Mouse (Mus musculus) lung, adult 2 months (tissue): ENCODE measurements around the gene Gm49378. TPM values are rescaled to one million over a fixed set of nuclear protein-coding genes. Genes with fewer than 3 reads are reported as not detected.

ENCODE experiments used
- DNase-seq: peaks from one replicate; pipeline ENCODE4 v3.0.0; 2022
- H3K4me1 ChIP-seq: fragments of 200-500 bp; 2 replicates; pipeline ENCODE4 v1.6.1; 2011; ENCODE audit warnings: low read length; ENCODE audit not compliant: control insufficient read depth, insufficient read depth
- H3K4me3 ChIP-seq: fragments of 200-500 bp; replicated peaks from 2 replicates; pipeline ENCODE3; 2011; ENCODE audit warnings: low read depth, mild to moderate bottlenecking, control low read depth, low read length; ENCODE audit errors: extremely low read depth
- CTCF ChIP-seq: fragments of 200-500 bp; IDR thresholded peaks from 2 replicates; pipeline ENCODE4 v1.5.1; 2011; ENCODE audit warnings: mild to moderate bottlenecking, low read length, control low read depth; ENCODE audit not compliant: insufficient read depth
- POLR2A ChIP-seq: fragments of 200-500 bp; IDR thresholded peaks from 2 replicates; pipeline ENCODE4 v1.6.1; 2011; ENCODE audit warnings: low read depth, mild to moderate bottlenecking, control low read depth, low read length, borderline replicate concordance; ENCODE audit errors: extremely low read depth
- WGBS: fragments of 180-500 bp; shearing (Covaris S2); methylation state at CpG from one replicate; pipeline ENCODE4 v1.1.7; 2018; 5-methylcytosine and 5-hydroxymethylcytosine counted together
- polyA plus RNA-seq: library from polyadenylated mRNA; depleted of rRNA; stranded (reverse); fragments of >200 nt; gene quantifications from 2 replicates; pipeline ENCODE4 v1.2.3, GENCODE M21; 2012; rRNA removed

The Gm49378 gene
- polyA plus RNA-seq, 1 experiment, result 6.0 TPM

GRCm38 (mm10) chr14:55581981-55582681 lies 55.6 kb downstream of the Gm49378 start:
- TF ChIP-seq CTCF (peak; percentile 52), POLR2A (no peak)
- Histone ChIP-seq H3K4me3 (no peak overlapping the region), H3K4me1 (peaks cover 12% of the 10 kb centered on the region)
- no peak for DNase-seq
- 75% methylated on average over 9 of the region's 9 CpGs for WGBS

DNA sequence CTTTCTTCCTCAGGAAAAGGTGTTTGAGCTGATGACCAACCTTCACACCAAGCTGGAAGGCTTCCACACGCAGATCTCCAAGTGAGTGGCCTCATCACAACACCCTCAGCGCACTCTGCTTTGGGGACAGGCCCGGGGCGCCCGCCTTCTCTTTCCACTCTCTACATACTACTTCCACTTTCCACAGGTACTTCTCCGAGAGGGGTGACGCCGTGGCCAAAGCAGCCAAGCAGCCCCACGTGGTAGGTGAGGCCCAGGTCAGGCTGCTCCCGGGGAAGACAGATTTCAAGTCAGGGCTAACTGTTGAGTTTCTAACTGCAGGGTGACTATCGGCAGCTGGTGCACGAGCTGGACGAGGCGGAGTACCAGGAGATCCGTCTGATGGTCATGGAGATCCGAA lies 57.0 kb downstream of the Gm49378 start:
- TF ChIP-seq POLR2A (no peak), CTCF (no peak)
- Histone ChIP-seq H3K4me1 (peaks cover 12% of the 10 kb centered on the region), H3K4me3 (no peak overlapping the region)
- WGBS, result 87% methylated on average over 16 of the region's 16 CpGs
- DNase-seq, result no peak

GRCm38 (mm10) chr14:55579511-55580496 lies 57.9 kb downstream of the Gm49378 start:
- no peak for TF ChIP-seq POLR2A
- no peak for TF ChIP-seq CTCF
- 85% methylated on average over 23 of the region's 23 CpGs for WGBS
- Histone ChIP-seq H3K4me1 (peaks cover 9% of the 10 kb centered on the region), H3K4me3 (no peak overlapping the region)
- no peak for DNase-seq

Other genes with a start within 250 kb of the Gm49378 start
- 25.0 and 28.1 TPM in 2 replicates for gene Dhrs4, start 159.1 kb downstream of the Gm49378 start, polyA plus RNA-seq
- gene Carmil3, start 147.2 kb downstream of the Gm49378 start, polyA plus RNA-seq, result 1.8 and 3.0 TPM in 2 replicates
- 0.05 and 0.07 TPM in 2 replicates for gene Cpne6, start 127.5 kb downstream of the Gm49378 start, polyA plus RNA-seq
- not detected in 2 replicates for gene Nrl, start 112.9 kb downstream of the Gm49378 start, polyA plus RNA-seq
- gene Pck2, start 97.6 kb downstream of the Gm49378 start, polyA plus RNA-seq, result 31.6 and 34.1 TPM in 2 replicates
- 96.0 and 124 TPM in 2 replicates for gene Dcaf11, start 77.9 kb downstream of the Gm49378 start, polyA plus RNA-seq
- 0.60 and 1.8 TPM in 2 replicates for gene A730061H03Rik, start 77.5 kb downstream of the Gm49378 start, polyA plus RNA-seq
- 5.1 and 17.5 TPM in 2 replicates for gene Fitm1, start 62.3 kb downstream of the Gm49378 start, polyA plus RNA-seq
- gene Psme1, start 59.8 kb downstream of the Gm49378 start, polyA plus RNA-seq, result 82.8 and 98.6 TPM in 2 replicates
- 20.7 and 20.8 TPM in 2 replicates for gene Emc9, start 52.6 kb downstream of the Gm49378 start, polyA plus RNA-seq
- gene Psme2, start 46.8 kb downstream of the Gm49378 start, polyA plus RNA-seq, result 45.0 and 60.5 TPM in 2 replicates
- 37.7 and 42.8 TPM in 2 replicates for gene Rnf31, start 46.2 kb downstream of the Gm49378 start, polyA plus RNA-seq
- 77.3 and 82.6 TPM in 2 replicates for gene Irf9, start 34.3 kb downstream of the Gm49378 start, polyA plus RNA-seq
- gene Rec8, start 19.9 kb downstream of the Gm49378 start, polyA plus RNA-seq, result 6.0 and 9.7 TPM in 2 replicates
- 52.7 and 83.9 TPM in 2 replicates for gene Ipo4, start 1.9 kb downstream of the Gm49378 start, polyA plus RNA-seq
- 81.4 and 91.7 TPM in 2 replicates for gene Tm9sf1, start 5.9 kb upstream of the Gm49378 start, polyA plus RNA-seq
- gene Tssk4, start 12.3 kb upstream of the Gm49378 start, polyA plus RNA-seq, result 0.70 and 1.0 TPM in 2 replicates
- gene Mdp1, start 22.6 kb upstream of the Gm49378 start, polyA plus RNA-seq, result 15.1 and 20.4 TPM in 2 replicates
- gene Gmpr2, start 34.0 kb upstream of the Gm49378 start, polyA plus RNA-seq, result 11.8 and 18.7 TPM in 2 replicates
- gene Nedd8, start 34.2 kb upstream of the Gm49378 start, polyA plus RNA-seq, result 170 and 270 TPM in 2 replicates
- 11.9 and 14.8 TPM in 2 replicates for gene Tinf2, start 43.9 kb upstream of the Gm49378 start, polyA plus RNA-seq
- 3.4 and 30.7 TPM in 2 replicates for gene Tgm1, start 76.0 kb upstream of the Gm49378 start, polyA plus RNA-seq
- gene Rabggta, start 84.4 kb upstream of the Gm49378 start, polyA plus RNA-seq, result 42.0 and 57.3 TPM in 2 replicates
- gene Dhrs1, start 107.8 kb upstream of the Gm49378 start, polyA plus RNA-seq, result 69.2 and 89.0 TPM in 2 replicates
- 12.7 and 16.8 TPM in 2 replicates for gene Nop9, start 107.8 kb upstream of the Gm49378 start, polyA plus RNA-seq
- 3.8 and 4.0 TPM in 2 replicates for gene Cideb, start 120.6 kb upstream of the Gm49378 start, polyA plus RNA-seq
- gene Ltb4r2, start 123.5 kb upstream of the Gm49378 start, polyA plus RNA-seq, result 1.1 and 2.6 TPM in 2 replicates
- gene Ltb4r1, start 128.1 kb upstream of the Gm49378 start, polyA plus RNA-seq, result 6.5 and 7.1 TPM in 2 replicates
- 157 and 169 TPM in 2 replicates for gene Adcy4, start 146.2 kb upstream of the Gm49378 start, polyA plus RNA-seq
- 7.5 and 10.0 TPM in 2 replicates for gene Ripk3, start 151.0 kb upstream of the Gm49378 start, polyA plus RNA-seq
- gene Nfatc4, start 185.2 kb upstream of the Gm49378 start, polyA plus RNA-seq, result 26.4 and 27.3 TPM in 2 replicates
- 9.4 and 12.4 TPM in 2 replicates for gene Nynrin, start 216.1 kb upstream of the Gm49378 start, polyA plus RNA-seq
- gene Cbln3, start 246.5 kb upstream of the Gm49378 start, polyA plus RNA-seq, result 0.15 and 0.34 TPM in 2 replicates
- gene Khnyn, start 247.1 kb upstream of the Gm49378 start, polyA plus RNA-seq, result 20.3 and 24.2 TPM in 2 replicates